Mouse (Mus musculus): ENCODE measurements around the gene Pcgf6.
"Not testable (repeated sequence)": the region's sequence is repeated elsewhere in the genome, so short reads cannot be mapped to it uniquely, and the experiment has no call there.

Pcgf6 gene

GRCm38 (mm10) chr19:47024954-47025353 is 25.8 kb downstream of the Pcgf6 start:
- DNase-seq = no peak

DNA sequence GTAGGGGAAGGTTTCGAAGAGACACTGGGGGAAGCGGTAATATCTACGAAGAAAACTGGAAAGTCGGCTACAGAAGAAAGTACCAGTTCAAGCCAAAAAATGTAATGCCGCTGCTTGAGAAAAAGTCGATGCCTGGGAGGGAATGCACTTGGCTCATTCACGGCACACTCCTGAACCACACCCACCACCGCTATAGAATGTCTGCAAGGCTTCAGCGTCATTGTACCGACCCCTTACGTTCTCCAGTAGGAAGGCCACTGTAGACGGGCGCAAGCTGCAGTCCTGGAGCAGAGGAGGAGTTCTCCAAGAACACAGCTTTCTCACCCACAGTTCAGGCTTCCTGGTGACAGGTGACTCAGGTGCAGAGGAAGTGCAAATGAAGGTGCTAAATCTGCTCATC is 27.2 kb downstream of the Pcgf6 start:
- DNase-seq = no peak

GRCm38 (mm10) chr19:47022709-47023108 is 28.0 kb downstream of the Pcgf6 start:
- DNase-seq = no peak

DNA sequence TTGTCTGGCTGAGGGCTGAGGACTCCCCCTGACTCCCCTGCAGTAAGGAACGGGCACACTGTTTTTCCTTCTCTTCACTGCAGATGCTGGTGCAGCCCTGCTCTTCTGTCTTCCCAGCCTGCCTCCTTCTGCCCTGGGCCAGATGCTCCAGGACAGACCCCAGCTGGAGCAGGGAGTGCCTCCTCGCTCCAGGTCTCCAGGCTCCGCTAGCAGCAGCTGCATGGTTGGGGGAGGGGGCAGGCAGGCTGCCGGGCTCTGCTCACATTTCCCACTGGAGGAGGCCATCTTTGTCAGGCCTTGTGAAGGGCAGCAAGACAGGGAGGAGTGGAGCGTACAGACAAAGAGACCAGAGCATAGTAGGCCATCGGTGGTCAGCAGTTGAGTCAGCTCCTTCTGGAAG is 31.4 kb downstream of the Pcgf6 start:
- no peak for DNase-seq

DNA sequence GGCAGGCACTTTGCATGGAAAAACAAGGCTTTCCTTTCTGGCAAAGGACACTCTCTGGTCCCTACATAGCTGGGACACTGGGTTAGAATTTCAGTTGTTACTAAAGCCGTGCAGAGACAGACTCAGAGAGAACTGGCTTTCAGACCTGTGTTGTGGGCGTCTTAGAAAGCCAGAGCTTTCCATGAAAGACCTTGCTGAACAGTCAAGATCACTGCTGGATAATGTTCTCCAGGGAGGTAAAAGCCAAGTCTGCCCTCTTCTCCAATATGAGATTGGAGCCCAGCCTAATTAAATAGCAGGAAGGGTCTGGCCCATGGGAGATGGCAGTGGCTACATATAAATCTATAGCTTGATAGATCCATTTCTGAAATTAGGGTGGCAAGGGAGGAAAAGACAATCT is 32.4 kb downstream of the Pcgf6 start:
- no peak for DNase-seq

- DNase-seq = no peak
These were observed 32.9 kb downstream of the Pcgf6 start for GRCm38 (mm10) chr19:47017831-47018230.

GRCm38 (mm10) chr19:47016487-47016886 is 34.2 kb downstream of the Pcgf6 start:
- DNase-seq = peak; percentile 38 to 81

- no peak for DNase-seq
These were observed 34.7 kb downstream of the Pcgf6 start for GRCm38 (mm10) chr19:47015965-47016364.

DNA sequence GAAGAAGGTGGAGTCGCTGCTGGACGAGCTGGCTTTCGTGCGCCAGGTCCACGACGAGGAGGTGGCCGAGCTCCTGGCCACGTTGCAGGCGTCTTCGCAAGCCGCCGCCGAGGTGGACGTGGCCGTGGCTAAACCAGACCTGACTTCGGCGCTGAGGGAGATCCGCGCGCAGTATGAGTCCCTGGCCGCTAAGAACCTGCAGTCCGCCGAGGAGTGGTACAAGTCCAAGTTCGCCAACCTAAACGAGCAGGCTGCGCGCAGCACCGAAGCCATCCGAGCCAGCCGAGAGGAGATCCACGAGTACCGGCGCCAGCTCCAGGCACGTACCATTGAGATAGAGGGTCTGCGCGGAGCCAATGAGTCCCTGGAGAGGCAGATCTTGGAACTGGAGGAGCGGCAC is 35.3 kb downstream of the Pcgf6 start:
- no peak for DNase-seq

- DNase-seq = peak in 1 of 2 experiments; percentile 8
These were observed 36.0 kb downstream of the Pcgf6 start, which contains the start of the genes Ina and Nt5c2 for GRCm38 (mm10) chr19:47014447-47015381. TSS of gene Ina (plus strand) at chr19:47014698. TSS of gene Nt5c2 (minus strand) at chr19:47015153.

GRCm38 (mm10) chr19:47014159-47014446 is 36.6 kb downstream of the Pcgf6 start:
- DNase-seq = no peak

- DNase-seq = no peak
These were observed 37.2 kb downstream of the Pcgf6 start for GRCm38 (mm10) chr19:47013340-47014158.

DNA sequence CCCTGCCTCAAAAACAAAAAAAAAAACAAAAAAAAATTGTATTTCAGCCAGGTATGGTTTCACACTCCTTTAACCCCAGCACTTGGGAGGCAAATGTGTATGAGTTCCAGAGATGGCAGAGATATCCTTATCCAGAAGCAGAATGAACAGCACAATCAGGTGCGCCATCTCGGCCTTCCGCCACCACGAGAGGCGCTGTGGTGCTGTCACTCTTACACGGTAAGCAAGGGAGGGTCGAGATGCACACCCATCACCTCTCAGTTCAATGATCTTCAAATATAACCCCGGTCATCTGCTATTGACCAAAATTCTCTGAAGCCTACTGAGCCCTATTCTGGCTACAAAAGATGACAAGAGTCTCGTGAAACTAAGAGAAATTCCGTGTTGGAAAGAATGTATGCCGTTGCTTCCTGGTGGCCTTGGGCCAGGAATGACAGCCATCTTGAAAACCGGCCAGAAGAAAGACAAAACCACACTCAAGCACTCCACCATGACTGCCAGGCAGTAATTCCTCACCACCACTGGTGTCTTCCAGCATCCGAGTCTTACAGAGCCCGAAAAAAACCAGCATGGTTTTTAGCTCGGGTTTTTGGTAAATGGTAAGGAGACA is 38.1 kb downstream of the Pcgf6 start:
- no peak for DNase-seq

GRCm38 (mm10) chr19:47009943-47010342 is 40.8 kb downstream of the Pcgf6 start:
- DNase-seq = no peak

DNA sequence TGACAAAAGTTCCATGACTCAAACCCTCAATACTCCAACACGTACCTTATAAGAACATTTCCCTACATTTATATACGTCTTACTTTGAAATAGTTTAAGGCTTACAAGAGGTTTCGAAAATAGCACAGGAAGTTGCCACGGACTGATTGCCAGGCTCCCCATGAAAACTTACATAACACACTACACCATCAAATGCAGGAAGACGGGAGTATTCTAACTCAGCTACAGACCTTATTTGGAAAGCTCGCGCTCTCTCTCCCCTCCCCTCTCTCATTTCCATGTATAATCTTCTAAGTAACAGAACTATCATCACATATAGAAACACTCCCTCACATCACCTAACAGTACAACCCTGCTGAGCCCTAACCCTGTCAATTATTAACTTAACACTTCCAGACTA is 41.3 kb downstream of the Pcgf6 start:
- DNase-seq = no peak

DNA sequence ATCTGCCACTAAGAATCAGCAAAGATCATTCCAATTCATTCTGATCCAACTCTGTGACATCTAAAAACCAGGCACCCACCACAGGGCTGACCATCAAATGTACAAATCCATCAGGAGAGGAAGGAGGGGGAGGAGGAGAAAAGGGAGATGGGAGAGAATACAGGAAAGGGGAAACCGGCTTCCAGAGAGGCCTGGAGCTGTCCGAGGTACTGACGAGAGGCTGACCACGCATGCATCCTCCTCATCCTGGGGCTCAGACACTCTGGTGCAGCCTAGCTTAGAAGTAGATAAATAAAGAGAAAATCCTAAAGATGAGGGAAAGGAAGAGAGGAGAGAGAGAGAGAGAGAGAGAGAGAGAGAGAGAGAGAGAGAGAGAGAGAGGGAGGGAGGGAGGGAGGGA is 44.4 kb downstream of the Pcgf6 start:
- peak in 1 of 2 experiments; percentile 47 for DNase-seq

- DNase-seq = no peak
These were observed 44.8 kb downstream of the Pcgf6 start for GRCm38 (mm10) chr19:47005873-47006272.

DNA sequence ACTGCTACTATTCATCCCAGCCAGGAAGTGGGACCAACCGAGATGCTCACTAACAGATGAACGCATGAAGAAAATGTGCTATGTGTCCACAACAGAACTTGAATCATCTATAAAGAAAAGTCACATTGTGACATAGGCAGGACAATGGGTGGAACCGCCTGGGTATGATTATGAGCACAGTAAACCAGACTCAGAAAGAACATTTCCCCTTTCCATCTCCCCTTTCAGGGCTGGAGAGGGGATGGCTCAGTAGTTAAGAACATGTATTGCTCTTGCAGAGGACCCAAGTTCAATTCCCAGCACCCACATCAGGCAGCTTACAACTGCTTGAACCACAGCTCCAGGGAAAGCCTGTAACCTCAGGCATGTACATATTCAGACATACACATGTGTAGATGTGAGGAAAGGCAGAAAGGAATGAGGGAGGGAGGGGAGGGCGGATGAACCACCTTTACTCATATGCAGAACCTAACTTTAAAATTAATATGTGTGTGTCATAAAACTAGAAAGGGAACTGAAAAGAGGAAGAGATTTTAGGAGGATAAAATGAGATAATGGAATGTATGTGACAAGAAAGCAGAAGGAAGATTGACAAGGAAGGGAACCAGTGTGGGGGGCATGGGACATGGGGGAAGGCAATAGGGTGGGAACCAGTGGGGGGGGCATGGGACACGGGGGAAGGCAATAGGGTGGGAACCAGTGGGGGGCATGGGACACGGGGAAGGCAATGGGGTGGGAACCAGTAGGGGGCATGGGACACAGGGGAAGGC is 46.8 kb downstream of the Pcgf6 start:
- no peak for DNase-seq

DNA sequence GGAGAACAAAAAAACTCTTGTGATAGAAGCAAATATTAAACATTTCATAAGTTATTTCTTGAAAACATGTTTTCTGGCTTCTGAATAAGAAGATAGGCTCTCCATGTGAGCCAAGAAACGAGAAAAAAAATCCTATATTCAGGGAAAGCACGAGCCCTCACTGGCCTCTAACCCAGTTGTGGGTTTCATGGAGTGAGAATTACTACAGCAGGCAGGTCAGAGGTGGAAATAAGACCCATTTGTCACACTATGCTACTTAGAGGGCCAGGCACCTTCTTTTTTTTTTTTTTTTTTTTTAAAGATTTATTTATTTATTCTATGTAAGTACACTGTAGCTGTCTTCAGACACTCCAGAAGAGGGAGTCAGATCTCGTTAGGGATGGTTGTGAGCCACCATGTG is 50.3 kb downstream of the Pcgf6 start:
- not testable (repeated sequence) for DNase-seq

- no peak for DNase-seq
These were observed 51.0 kb downstream of the Pcgf6 start for GRCm38 (mm10) chr19:46999753-47000152.

DNA sequence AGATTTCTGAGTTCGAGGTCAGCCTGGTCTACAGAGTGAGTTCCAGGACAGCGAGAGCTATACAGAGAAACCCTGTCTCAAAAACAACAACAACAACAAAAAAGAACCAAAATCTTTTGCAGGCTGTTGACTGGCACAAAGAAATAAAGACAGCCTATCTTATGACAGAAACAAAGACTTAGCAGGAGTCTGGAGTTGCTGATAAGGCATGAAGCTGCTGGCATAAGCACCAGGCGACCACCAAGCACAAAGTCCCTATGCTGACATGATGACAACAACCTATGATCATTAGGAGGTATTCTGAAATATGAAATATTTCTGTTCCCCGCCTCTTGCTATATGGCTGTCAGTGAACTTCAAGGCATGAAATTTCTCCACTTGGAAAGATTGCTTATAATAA is 51.8 kb downstream of the Pcgf6 start:
- no peak for DNase-seq

DNA sequence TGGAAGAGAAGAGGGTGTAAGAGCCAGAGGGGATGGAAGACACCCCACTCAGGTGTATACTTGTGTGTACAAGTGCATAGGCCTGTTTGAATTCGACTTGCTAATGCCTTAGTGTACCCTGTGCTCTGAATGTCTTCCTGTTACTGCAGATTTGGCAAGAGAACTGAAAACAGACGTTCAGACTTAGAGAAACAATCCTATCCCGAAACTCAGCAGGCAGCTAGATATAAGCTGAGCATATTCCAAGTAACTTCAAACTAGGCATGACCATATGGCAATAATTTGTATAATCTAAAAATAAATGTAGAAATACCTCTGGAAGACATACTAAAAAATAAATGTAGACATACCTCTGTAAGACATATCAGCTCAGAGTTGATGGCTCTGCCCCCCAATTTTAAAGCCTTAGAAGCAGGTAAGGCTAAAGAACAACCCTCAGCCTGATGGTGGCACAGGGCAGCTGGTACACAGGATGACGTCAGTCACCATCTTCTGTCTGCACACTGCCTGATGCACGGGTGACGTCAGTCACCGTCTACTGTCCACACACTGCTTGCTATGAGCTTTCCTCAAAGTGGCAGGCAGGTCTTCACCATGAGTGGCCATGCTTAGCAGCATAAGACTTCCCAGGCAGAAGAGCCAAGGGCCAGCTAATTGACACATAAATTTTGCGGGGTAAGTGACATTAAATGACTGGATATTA is 52.4 kb downstream of the Pcgf6 start:
- DNase-seq = no peak
